Mouse (Mus musculus) hindbrain, embryonic 12.5 days (tissue): ENCODE results near the gene Ccl4. TPM values are rescaled to one million over a fixed set of nuclear protein-coding genes. Genes with fewer than 3 reads are reported as not detected.

Experiments
- ATAC-seq: fragments of 200-750 bp; cut with Nextera tagmentation; 2 replicates; pipeline ENCODE4 v1.8.0; 2017; ENCODE audit warnings: moderate TSS enrichment; ENCODE audit not compliant: low FRiP score
- H3K27ac ChIP-seq: fragments of 300-500 bp; sonication (generic); 2 replicates; pipeline ENCODE4 v1.5.1; 2016; ENCODE audit warnings: mild to moderate bottlenecking
- H3K27me3 ChIP-seq: fragments of 300-500 bp; sonication (generic); 2 replicates; pipeline ENCODE4 v1.6.1; 2016; ENCODE audit warnings: mild to moderate bottlenecking
- H3K36me3 ChIP-seq: fragments of 300-500 bp; sonication (generic); 2 replicates; pipeline ENCODE4 v1.6.1; 2016; ENCODE audit warnings: mild to moderate bottlenecking
- H3K4me1 ChIP-seq: fragments of 300-500 bp; sonication (generic); 2 replicates; pipeline ENCODE4 v1.6.1; 2016
- H3K4me2 ChIP-seq: fragments of 300-500 bp; sonication (generic); replicated peaks from 2 replicates; pipeline ENCODE4 v1.6.1; 2016; ENCODE audit warnings: mild to moderate bottlenecking
- H3K4me3 ChIP-seq: fragments of 300-500 bp; sonication (generic); 2 replicates; pipeline ENCODE4 v1.5.1; 2016; ENCODE audit warnings: mild to moderate bottlenecking
- H3K9ac ChIP-seq: fragments of 300-500 bp; sonication (generic); 2 replicates; pipeline ENCODE4 v1.6.1; 2016; ENCODE audit warnings: mild to moderate bottlenecking, moderate library complexity
- H3K9me3 ChIP-seq: fragments of 300-500 bp; sonication (generic); replicated peaks from 2 replicates; pipeline ENCODE4 v1.6.1; 2016; ENCODE audit warnings: mild to moderate bottlenecking
- WGBS: fragments of 180-500 bp; shearing (Covaris S2); methylation state at CpG from one replicate; pipeline ENCODE4 v1.1.7; 2016; 5-methylcytosine and 5-hydroxymethylcytosine counted together
- polyA plus RNA-seq: library from polyadenylated mRNA; unstranded; fragments of >200 nt; fragmentation: Nextera tagmentation; extraction: Ambion mirVana; gene quantifications from 2 replicates; pipeline ENCODE4 v1.2.1, GENCODE M21; 2016

The Ccl4 gene
- polyA plus RNA-seq, 1 experiment from 2014 or later = 0.46 TPM

DNA sequence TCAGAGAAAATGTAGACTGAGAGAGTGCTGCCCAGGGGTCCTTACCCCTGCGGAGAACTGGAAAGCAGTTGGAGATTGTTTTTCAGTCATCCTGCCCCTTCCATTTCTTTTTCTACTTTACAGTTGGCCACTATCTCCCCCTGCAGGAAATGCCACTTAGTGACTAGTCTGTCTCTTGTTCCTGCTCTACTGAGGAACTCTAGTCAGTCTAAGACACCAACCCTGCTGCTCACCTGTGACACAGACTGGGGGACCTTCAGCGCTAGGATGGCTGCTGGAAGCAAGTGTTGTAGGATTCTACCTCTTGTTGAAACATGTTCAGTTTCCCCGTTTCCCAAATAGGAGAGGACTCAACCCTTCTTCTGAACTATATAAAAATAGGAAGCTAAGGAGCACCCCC, 22.9 kb upstream of the Ccl4 start:
- H3K36me3 ChIP-seq = no peaks in the 10 kb centered on the region
- H3K4me2 ChIP-seq = no peak overlapping the region
- H3K4me1 ChIP-seq = peaks cover 2% of the 10 kb centered on the region; the same call in 1 of the 2 replicates
- H3K27me3 ChIP-seq = no peaks in the 10 kb centered on the region
- no peak overlapping the region for H3K9ac ChIP-seq
- H3K4me3 ChIP-seq = no peak overlapping the region
- 70% methylated on average over 3 of the region's 3 CpGs for WGBS
- no peak overlapping the region for H3K27ac ChIP-seq
- no peak for ATAC-seq
- H3K9me3 ChIP-seq = no peaks in the 10 kb centered on the region

DNA sequence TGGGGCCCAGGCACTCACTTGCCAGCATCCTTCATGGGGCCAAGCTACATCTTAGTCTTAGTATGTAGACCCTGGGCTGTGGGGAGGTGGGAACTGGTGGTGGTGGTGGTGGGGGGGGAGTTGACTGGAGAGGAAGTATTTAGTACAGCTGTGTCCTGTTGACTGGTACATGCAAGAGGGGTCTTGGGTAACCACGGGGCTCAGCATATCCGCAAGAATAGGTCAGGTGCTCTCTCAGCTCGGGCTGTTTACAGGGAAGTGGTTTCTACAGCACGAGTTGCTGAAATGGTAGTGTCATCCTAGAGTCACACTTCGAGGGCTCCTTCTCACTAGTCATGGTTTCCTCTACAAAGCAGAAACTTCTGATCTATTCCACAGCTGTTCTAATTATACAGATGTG, 22.2 kb upstream of the Ccl4 start:
- Histone ChIP-seq H3K4me2 (no peak overlapping the region), H3K9ac (no peak overlapping the region), H3K27me3 (no peaks in the 10 kb centered on the region), H3K4me1 (peaks cover 2% of the 10 kb centered on the region; the same call in 1 of the 2 replicates), H3K36me3 (no peaks in the 10 kb centered on the region), H3K9me3 (no peaks in the 10 kb centered on the region), H3K4me3 (no peak overlapping the region), H3K27ac (no peak overlapping the region)
- WGBS = 89% methylated on average over 5 of the region's 5 CpGs
- no peak for ATAC-seq

DNA sequence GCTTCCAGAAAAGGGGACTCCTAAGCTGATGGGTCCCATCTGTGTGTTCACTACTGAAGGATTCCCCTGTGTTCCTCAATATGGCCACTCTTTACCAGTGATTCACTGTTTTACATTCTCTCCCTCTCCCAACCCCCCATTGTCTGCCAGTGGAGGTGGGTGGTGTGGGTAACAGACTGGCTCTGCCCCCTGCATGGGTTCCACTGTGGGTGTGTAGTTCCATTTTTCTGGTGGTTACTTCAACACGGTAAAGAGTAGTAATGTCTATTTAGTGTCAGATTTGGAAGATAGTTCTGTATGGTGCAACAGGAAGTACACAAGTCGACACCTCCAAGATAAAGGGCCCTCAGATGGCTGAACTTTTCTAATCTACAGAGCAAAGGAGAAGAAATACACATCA, 21.2 kb upstream of the Ccl4 start:
- no peak overlapping the region for H3K9ac ChIP-seq
- H3K4me3 ChIP-seq = no peak overlapping the region
- no peaks in the 10 kb centered on the region for H3K36me3 ChIP-seq
- no peak overlapping the region for H3K4me2 ChIP-seq
- no peak overlapping the region for H3K27ac ChIP-seq
- WGBS = 83% methylated on average over 2 of the region's 2 CpGs
- no peaks in the 10 kb centered on the region for H3K9me3 ChIP-seq
- H3K4me1 ChIP-seq = peaks cover 2% of the 10 kb centered on the region; the same call in 1 of the 2 replicates
- ATAC-seq = no peak
- H3K27me3 ChIP-seq = no peaks in the 10 kb centered on the region

- WGBS = 82% methylated on average over 1 of the region's 1 CpGs
- ATAC-seq = no peak
Measured at GRCm38 (mm10) chr11:83645521-83645920, 16.9 kb upstream of the Ccl4 start, which contains the start of gene Rpl9-ps1. TSS of gene Rpl9-ps1 (minus strand) at chr11:83645621.

DNA sequence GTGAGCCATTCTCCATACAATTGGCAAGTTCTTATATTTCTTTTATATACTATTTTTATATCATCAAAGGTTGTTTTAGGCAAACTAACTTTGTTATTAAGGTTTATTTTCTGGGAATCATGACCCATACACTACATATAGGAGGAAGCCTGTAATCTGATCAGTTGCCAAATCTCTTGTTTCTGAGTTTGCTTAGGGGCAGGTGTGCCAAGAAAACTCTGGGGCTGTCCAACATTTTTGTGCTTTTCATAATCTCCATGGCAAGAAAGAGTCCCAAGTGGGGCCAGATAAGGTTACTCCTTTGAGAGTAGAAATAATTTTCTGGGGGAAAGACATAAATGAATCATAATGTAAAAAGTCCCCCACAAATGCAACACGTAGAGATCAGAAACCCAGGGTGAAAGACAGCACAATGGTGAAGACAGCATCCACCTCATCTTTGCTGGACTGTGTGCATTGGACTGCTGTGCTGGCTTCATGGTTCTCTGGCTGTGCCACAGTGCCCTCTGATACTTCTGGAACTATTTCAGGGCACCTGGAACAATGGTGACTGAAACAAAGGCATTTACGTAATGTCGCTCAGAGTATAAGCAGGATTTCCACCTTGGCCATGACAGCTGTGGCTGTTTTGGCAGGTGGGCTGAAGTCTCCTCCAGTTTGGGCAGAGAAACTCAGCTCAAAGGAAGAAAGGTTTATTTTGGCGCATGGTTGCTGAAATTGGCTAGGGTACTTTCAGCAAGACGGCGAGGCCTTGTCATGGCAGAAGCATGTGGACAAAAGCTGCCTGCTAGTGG, 15.8 kb upstream of the Ccl4 start:
- 95% methylated on average over 6 of the region's 6 CpGs for WGBS
- no peak overlapping the region for H3K9ac ChIP-seq
- no peak overlapping the region for H3K4me2 ChIP-seq
- no peaks in the 10 kb centered on the region for H3K27me3 ChIP-seq
- H3K36me3 ChIP-seq = no peaks in the 10 kb centered on the region
- H3K9me3 ChIP-seq = no peaks in the 10 kb centered on the region
- no peak for ATAC-seq
- no peaks in the 10 kb centered on the region for H3K4me1 ChIP-seq
- H3K4me3 ChIP-seq = no peak overlapping the region
- H3K27ac ChIP-seq = no peak overlapping the region

More at GRCm38 (mm10) chr11:83645521-83645920, 16.9 kb upstream of the Ccl4 start, which contains the start of gene Rpl9-ps1:
- H3K9me3 ChIP-seq = no peaks in the 10 kb centered on the region
- H3K4me1 ChIP-seq = no peaks in the 10 kb centered on the region
- no peak within 1 kb of the TSS for H3K27ac ChIP-seq
- no peak within 1 kb of the TSS for H3K4me2 ChIP-seq
- H3K9ac ChIP-seq = no peak within 1 kb of the TSS
- no peak within 1 kb of the TSS for H3K4me3 ChIP-seq
- no peaks in the 10 kb centered on the region for H3K36me3 ChIP-seq
- H3K27me3 ChIP-seq = no peaks in the 10 kb centered on the region

DNA sequence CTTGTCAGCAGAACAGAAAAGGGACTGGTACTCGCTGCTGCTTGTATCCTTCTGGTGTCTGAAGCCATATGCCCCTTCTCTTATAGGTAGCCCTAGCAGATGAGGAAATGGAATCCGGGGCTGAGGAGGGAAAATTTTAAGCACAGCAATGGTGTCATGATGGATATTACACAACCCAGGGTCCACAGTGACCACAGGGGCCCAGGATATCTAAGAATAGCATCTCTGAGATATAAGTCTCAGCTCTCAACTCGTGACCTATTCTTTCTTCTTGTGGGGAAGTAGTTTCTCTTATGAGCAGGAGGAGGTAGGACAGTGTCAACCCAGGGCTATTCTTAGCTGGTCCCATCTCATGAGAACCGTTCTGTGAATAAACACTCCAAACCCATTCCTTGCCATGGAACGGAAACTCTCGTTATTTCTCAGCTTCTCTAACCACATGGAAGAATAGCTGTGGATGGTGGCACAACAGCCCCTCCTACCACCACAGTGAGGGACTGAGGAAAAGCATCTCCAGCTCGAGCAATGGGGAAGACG, 13.0 kb upstream of the Ccl4 start, which contains the start of gene Ccl3:
Ccl3 (minus strand) TSS at position 51 of the 537 bp plus-strand sequence.
- 84% methylated on average over 8 of the region's 8 CpGs for WGBS
- no peak within 1 kb of the TSS for H3K4me3 ChIP-seq
- no peaks in the 10 kb centered on the region for H3K27me3 ChIP-seq
- H3K4me2 ChIP-seq = no peak within 1 kb of the TSS
- no peaks in the 10 kb centered on the region for H3K9me3 ChIP-seq
- H3K9ac ChIP-seq = no peak within 1 kb of the TSS
- no peaks in the 10 kb centered on the region for H3K4me1 ChIP-seq
- ATAC-seq = no peak
- no peaks in the 10 kb centered on the region for H3K36me3 ChIP-seq
- H3K27ac ChIP-seq = no peak within 1 kb of the TSS

DNA sequence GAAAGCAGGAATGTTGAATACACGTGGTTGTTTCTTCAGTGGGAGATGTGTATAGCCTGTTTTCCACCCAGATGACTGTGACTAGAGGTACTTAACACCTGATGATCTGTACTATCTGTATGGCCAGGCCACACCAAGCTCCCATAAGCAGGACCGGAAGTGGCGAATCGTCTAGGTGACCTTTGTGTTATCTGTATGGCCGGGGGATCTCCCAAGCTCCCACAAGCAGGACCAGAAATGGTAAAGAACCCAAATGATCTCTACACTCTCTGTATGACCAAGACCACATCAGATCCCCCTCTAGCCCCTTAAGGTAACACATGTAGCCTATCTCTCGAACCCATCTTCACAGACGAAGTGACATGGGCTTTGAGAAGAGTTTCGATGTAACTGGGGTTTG, 7.8 kb upstream of the Ccl4 start:
- no peaks in the 10 kb centered on the region for H3K9me3 ChIP-seq
- no peak for ATAC-seq
- 91% methylated on average over 8 of the region's 8 CpGs for WGBS
- H3K36me3 ChIP-seq = no peaks in the 10 kb centered on the region
- H3K27ac ChIP-seq = no peak overlapping the region
- H3K4me2 ChIP-seq = no peak overlapping the region
- no peak overlapping the region for H3K9ac ChIP-seq
- no peak overlapping the region for H3K4me3 ChIP-seq
- no peaks in the 10 kb centered on the region for H3K27me3 ChIP-seq
- no peaks in the 10 kb centered on the region for H3K4me1 ChIP-seq

DNA sequence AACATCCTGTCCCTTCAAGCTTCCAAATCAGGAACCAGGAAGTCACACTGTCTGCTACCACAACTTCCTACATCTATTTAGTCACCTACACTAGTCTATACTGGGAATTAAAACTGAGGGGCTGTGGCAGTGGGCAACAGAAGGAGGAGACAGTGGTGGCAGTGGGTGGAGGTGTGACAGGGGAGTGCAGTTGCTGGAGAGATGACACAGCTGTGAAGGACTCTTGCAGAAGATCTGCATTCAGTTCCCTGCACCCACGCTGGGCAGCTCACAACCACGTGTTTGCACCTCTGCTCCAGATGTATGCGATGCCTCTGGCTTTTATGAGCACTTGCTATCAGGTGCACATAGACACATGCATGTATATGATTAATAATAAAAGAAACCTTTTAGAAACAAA, 4.9 kb upstream of the Ccl4 start:
- no peaks in the 10 kb centered on the region for H3K4me1 ChIP-seq
- no peaks in the 10 kb centered on the region for H3K9me3 ChIP-seq
- 80% methylated on average over 3 of the region's 3 CpGs for WGBS
- H3K4me3 ChIP-seq = no peak overlapping the region
- no peaks in the 10 kb centered on the region for H3K27me3 ChIP-seq
- no peak overlapping the region for H3K27ac ChIP-seq
- no peak overlapping the region for H3K4me2 ChIP-seq
- H3K9ac ChIP-seq = no peak overlapping the region
- H3K36me3 ChIP-seq = no peaks in the 10 kb centered on the region
- no peak for ATAC-seq

DNA sequence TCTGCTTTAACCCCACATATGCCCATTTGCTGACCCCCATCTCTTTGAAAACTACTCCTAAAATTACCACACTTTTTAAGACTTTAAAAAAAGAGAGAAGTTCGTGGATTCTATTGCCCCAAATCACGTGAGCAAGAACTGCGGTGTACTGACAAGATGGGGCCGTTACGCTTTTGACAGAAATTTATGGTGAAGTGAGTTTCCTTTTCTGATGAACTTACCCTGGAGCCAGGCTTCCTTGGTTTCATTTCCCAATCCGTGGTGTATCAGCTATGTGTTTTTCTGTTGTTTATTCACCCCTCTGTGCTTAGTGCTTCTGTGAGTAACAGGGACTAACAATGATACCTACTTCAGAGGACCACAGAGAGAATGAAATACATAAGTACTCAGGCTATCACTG, 3.6 kb upstream of the Ccl4 start:
- Histone ChIP-seq H3K36me3 (no peaks in the 10 kb centered on the region), H3K27me3 (no peaks in the 10 kb centered on the region), H3K9me3 (no peaks in the 10 kb centered on the region), H3K4me1 (no peaks in the 10 kb centered on the region), H3K27ac (no peak overlapping the region), H3K4me3 (no peak overlapping the region), H3K4me2 (no peak overlapping the region), H3K9ac (no peak overlapping the region)
- ATAC-seq = no peak
- WGBS = 75% methylated on average over 6 of the region's 6 CpGs

DNA sequence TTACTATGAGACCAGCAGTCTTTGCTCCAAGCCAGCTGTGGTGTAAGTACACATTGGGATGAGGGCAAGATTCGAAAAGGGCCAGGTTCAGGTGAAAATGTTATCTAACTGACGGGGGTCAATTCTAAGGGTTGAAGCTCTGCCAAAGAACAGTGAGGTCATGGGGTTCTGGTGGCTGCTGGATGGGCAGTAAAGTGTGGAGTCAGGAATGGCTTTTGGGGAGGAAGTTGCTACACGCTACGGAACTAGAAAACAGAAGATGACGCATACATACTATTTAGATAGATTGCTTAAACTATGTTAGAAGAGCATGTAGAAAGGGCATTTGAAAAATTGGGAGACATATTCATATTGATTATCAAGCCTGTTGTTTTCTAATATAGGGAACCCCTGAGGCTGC, 1.1 kb downstream of the Ccl4 start:
- no peak for ATAC-seq
- Histone ChIP-seq H3K27ac (no peak overlapping the region), H3K4me1 (no peaks in the 10 kb centered on the region), H3K36me3 (no peaks in the 10 kb centered on the region), H3K9ac (no peak overlapping the region), H3K27me3 (no peaks in the 10 kb centered on the region), H3K9me3 (no peaks in the 10 kb centered on the region), H3K4me2 (no peak overlapping the region), H3K4me3 (no peak overlapping the region)
- WGBS = 86% methylated on average over 5 of the region's 5 CpGs

DNA sequence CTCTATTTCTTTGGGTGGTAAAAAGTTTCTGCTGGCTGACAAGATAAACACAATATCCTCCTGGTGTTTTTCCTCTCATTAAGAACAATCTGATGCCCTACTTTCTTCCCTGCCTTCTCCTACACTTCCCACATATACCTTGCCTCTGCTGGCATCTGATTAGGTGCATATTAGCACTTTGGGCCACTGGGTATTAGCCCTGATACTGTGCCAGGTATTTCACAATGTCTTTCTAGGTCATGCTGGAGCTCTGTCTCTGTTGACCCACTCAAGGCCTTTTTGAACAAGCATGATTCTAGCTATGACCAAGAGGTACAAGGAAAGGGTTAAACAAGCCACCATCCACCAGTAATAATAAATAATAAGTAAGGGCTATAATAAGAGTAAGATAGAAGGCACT, 9.4 kb downstream of the Ccl4 start:
- Histone ChIP-seq H3K27me3 (no peaks in the 10 kb centered on the region), H3K9me3 (no peaks in the 10 kb centered on the region), H3K9ac (no peak overlapping the region), H3K4me3 (no peak overlapping the region), H3K4me2 (no peak overlapping the region), H3K36me3 (no peaks in the 10 kb centered on the region), H3K27ac (no peak overlapping the region), H3K4me1 (no peaks in the 10 kb centered on the region)
- ATAC-seq = no peak

- no peak overlapping the region for H3K27ac ChIP-seq
Measured at GRCm38 (mm10) chr11:83675665-83676064, 13.3 kb downstream of the Ccl4 start.

GRCm38 (mm10) chr11:83689918-83690317, 27.5 kb downstream of the Ccl4 start:
- no peaks in the 10 kb centered on the region for H3K36me3 ChIP-seq
- no peak overlapping the region for H3K4me2 ChIP-seq
- H3K27me3 ChIP-seq = no peaks in the 10 kb centered on the region
- H3K9ac ChIP-seq = no peak overlapping the region
- no peaks in the 10 kb centered on the region for H3K4me1 ChIP-seq
- no peak overlapping the region for H3K4me3 ChIP-seq
- no peaks in the 10 kb centered on the region for H3K9me3 ChIP-seq
- ATAC-seq = no peak
- H3K27ac ChIP-seq = no peak overlapping the region
- 82% methylated on average over 1 of the region's 1 CpGs for WGBS

More at GRCm38 (mm10) chr11:83675665-83676064, 13.3 kb downstream of the Ccl4 start:
- Histone ChIP-seq H3K27me3 (no peaks in the 10 kb centered on the region), H3K36me3 (no peaks in the 10 kb centered on the region), H3K9me3 (no peaks in the 10 kb centered on the region), H3K4me3 (no peak overlapping the region), H3K4me1 (no peaks in the 10 kb centered on the region), H3K4me2 (no peak overlapping the region), H3K9ac (no peak overlapping the region)
- ATAC-seq = no peak
- WGBS = 88% methylated on average over 1 of the region's 1 CpGs
